Mouse (Mus musculus) cerebellum, adult 9-11 months (tissue): ENCODE measurements around the gene Tns2.

Source experiments
- DNase-seq: peaks from one replicate; pipeline ENCODE4 v3.0.0; 2022

Tns2 gene

GRCm38 (mm10) chr15:102094157-102094556 is 6.1 kb upstream of the Tns2 start:
- no peak for DNase-seq

- DNase-seq: no peak
Measured at GRCm38 (mm10) chr15:102094988-102095387, 5.2 kb upstream of the Tns2 start.

GRCm38 (mm10) chr15:102097147-102097915 is 2.9 kb upstream of the Tns2 start:
- DNase-seq: no peak

- DNase-seq: peak; percentile 14
Measured at GRCm38 (mm10) chr15:102097991-102098555, 2.1 kb upstream of the Tns2 start.

GRCm38 (mm10) chr15:102099260-102099659 is 953 bp upstream of the Tns2 start:
- peak; percentile 15 for DNase-seq

- DNase-seq: no peak
Measured at GRCm38 (mm10) chr15:102099771-102100160, 447 bp upstream of the Tns2 start.

- peak; percentile 49 for DNase-seq
Measured at GRCm38 (mm10) chr15:102100996-102101671, 921 bp downstream of the Tns2 start.

GRCm38 (mm10) chr15:102101672-102102541 is 1.7 kb downstream of the Tns2 start:
- peak; percentile 36 for DNase-seq

GRCm38 (mm10) chr15:102102548-102103121 is 2.4 kb downstream of the Tns2 start:
- no peak for DNase-seq

GRCm38 (mm10) chr15:102103371-102103946 is 3.2 kb downstream of the Tns2 start:
- DNase-seq: peak; percentile 30

GRCm38 (mm10) chr15:102103947-102104555 is 3.8 kb downstream of the Tns2 start:
- DNase-seq: peak; percentile 12

GRCm38 (mm10) chr15:102105360-102105759 is 5.1 kb downstream of the Tns2 start:
- DNase-seq: peak; percentile 30

GRCm38 (mm10) chr15:102105764-102106730 is 5.8 kb downstream of the Tns2 start:
- DNase-seq: peak; percentile 51

GRCm38 (mm10) chr15:102106754-102107456 is 6.7 kb downstream of the Tns2 start:
- DNase-seq: peak; percentile 51

- peak; percentile 72 for DNase-seq
Measured at GRCm38 (mm10) chr15:102107689-102108573, 7.7 kb downstream of the Tns2 start.

- peak; percentile 83 for DNase-seq
Measured at GRCm38 (mm10) chr15:102108651-102109525, 8.7 kb downstream of the Tns2 start.

GRCm38 (mm10) chr15:102110271-102110670 is 10.1 kb downstream of the Tns2 start:
- peak; percentile 33 for DNase-seq
